Mouse (Mus musculus) liver, embryonic 14.5 days (tissue): ENCODE results near the gene Sardh.

ENCODE experiments used
- CTCF ChIP-seq: IDR thresholded peaks from 2 replicates; pipeline ENCODE4 v1.5.1; 2016; ENCODE audit warnings: antibody characterized with exemption, low read depth, control low read depth
- EP300 ChIP-seq: IDR thresholded peaks from 2 replicates; pipeline ENCODE4 v1.6.1; 2016; ENCODE audit warnings: antibody characterized with exemption, low read depth

DNA sequence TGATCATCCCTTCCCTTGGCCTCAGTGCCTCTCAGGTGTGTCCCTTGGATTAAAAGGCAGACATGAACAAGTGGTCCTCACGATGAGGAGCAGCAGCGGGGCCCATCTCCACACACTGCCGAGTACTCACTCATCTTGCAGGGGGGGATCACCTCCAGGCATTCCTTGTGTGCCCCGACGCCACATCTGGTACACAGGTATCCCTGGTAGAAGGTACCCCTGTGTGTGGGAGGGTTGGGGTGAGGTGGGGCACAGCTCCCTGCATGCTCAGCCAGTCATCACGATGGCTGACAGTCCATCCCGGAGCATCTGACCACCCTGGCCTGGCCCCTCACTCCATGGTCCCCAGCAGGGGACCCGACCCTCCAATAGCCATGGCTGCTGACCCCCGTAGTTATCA is 33.6 kb upstream of the Sardh start:
- TF ChIP-seq EP300: no peak
- no peak for TF ChIP-seq CTCF
